Mouse (Mus musculus): ENCODE data around the gene Hdgfl2. TPM values are rescaled to one million over a fixed set of nuclear protein-coding genes. Genes with fewer than 3 reads are reported as not detected.

Hdgfl2 gene
- total RNA-seq, 2 experiments from 2014 or later = 90.8 to 109 TPM

DNA sequence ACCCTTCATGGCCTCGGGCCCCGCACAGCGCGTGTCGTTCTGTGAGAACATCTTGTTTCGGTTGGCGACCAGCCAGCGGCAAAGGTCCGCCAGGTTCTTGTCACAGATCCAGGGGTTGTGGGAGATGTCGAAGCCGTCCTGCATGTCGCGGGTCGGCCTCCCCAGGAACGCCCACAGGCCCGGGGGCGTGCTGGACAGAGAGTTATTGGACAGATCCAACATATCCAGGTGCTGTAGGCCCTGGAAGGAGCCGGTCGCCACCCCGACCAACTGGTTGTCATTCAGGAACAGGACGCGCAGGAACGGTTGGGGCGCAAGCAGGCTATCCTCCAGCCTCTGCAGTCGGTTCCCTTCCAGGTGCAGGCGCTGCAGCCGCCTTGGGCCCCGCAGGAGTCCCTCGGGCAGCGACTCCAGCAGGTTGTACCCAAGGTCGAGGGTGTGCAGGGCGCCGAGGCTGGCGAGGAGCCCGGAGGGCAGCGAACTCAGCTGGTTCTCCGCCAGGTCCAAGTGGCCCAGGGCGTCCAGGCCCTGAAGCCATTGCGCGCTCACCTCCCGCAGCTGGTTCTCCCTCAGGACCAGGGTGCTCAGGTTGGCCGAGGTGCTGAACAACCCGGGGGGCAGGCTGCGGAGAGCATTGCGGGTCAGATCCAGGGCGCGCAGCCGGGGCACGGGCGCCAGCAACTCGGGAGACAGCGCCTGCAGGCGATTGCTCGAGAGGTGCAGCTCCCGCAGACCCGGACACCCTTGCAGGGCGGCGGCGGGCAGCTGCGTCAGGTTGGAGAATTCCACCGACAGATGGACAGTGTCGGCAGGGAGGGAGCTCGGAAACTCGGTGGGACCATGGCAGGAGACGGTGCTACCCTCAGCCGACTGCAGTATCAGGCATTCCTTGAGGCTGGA is 40.8 kb downstream of the Hdgfl2 start:
- intact Hi-C loops (cut with DNase I) = no loop called here
- DNase-seq (ENCODE audit: low spot score in 2 of 2) = no peak

DNA sequence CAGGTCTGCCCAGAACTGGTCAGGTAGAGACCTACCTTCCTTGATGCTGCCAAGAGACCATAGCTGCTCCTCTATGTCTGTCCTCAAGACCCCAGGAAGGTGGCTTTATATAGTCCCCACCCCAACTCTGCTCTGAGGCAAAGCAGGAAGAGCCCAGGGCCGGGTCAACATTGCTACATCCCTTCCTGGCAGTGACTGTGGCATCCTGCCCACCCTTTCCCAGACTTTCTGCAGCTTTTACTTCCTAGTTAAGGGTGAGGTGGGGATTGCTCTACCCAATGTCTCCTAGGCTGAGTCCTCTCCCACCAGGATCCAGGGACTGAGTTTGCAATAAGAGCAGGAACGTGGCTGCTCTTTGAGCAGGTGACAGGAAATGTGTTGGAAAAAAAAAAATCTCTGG is 42.4 kb downstream of the Hdgfl2 start, which contains the start of gene Lrg1:
Lrg1 (minus strand) TSS at position 176 of the 400 bp plus-strand sequence.
- DNase-seq (ENCODE audit: low spot score in 2 of 2) = no peak
- intact Hi-C loops (cut with DNase I) = no loop called here

DNA sequence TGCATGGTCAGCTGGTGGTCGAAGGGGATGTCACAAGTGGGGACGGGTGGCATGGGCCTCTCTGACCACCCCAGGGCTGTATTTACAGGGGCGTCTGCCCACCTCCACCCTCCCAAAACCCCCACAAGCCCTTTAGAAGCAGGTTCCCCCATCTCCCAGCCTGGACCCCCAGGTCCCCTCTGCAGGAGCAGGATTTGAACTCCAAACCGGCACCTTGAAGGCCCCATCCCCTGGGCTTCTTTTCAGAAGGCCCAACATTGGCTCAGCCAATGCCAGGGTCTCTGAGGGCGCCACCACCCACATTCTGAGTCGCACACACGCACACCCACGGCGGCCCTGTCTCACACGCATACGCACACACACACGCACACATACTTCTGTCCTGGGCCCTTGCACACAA is 43.7 kb downstream of the Hdgfl2 start:
- no peak for DNase-seq (ENCODE audit: low spot score in 2 of 2)
- intact Hi-C loops (cut with DNase I) = no loop called here

DNA sequence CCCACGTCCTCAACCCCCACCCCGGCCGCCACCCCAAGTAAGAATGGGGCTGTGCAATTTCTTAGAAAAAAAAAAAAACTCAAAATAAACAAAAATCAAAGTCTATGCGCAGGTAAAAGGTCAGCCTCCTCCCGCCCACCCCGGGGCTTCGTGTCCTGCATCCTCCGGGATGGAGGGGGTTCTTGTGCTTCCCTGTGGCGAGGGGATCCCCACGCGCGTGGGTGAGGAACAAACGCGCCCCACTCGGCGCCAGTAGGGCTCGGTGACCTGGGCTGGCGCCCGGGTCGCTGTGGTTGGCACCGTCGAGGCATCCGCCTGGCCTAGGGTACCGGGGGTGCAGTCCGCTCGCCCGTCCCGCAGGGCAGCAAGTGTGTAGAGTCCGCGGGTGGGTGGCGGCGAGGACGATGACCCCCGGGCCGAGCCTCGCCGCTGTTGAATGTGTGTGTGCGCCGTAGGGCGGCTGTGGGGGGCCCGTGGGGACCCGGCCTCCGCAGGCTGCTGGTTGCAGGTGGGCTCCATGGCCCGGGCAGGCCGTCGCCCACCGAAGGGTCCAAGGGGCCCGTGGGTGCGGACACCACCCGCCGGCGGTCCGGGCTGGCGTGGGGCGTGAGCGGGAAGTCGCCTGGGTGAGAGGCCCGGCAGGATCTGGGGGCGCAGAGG is 44.4 kb downstream of the Hdgfl2 start:
- DNase-seq (ENCODE audit: low spot score in 2 of 2) = no peak
- intact Hi-C loops (cut with DNase I) = no loop called here

DNA sequence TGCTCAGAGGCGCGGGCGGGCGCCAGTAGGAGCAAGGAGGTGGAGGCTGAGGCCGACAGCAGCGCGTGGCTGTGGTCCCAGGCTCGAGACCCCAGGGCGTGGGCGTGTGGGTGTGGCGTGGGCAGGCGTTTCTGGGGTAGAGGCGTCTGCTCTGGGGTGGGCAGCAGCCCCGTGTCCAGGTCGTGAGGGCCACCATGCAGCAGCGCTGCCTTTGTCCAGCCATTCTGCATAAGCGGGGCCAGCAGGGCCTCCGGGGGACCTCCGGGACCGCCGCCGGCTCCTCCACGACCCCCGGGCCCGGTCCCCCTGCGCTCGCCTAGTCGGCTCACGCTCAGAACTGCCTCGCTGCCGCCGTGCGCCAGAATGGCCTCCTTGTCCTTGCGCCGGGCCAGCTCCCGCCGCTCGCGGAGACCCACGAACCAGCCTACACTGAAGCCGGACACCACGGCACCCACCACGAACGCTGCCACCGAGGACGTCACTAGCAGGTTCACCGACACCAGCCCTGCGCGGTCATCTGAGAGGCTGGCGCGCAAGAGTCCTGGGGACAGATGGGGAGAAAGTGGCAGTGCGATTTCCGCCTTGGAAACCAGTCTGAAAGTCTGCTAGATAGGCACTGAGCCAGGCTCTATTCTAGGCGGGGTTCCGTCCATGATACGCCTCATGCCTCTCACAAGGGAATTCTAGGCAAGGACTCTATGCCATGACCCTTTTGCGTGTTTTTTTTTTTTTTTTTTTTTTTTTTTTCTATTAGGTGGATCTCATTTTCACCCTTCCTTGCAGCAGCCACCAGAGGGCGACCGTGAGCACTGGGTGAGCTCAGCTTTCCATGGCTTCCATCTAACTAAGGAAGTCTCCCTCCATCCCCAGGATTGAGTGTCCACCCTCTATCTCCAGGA is 45.2 kb downstream of the Hdgfl2 start:
- intact Hi-C loops (cut with DNase I) = no loop called here
- no peak for DNase-seq (ENCODE audit: low spot score in 2 of 2)

DNA sequence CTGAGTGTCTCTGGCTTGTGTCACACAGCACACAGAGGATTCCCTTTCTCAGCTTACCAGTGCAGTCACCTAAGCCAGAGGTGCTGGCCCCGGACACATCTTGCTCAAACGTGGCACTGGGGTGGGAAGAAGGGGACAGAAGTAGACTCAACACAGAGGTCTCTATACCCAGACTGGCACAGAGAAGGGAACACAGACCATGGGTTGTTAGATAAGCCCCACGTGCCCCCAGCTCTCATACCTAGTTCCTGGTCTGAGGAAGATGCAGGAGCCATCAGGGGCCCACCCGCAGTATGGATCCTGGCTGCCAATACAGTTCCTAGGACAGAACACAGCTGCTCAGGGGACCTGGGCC is 45.8 kb downstream of the Hdgfl2 start:
- DNase-seq (ENCODE audit: low spot score in 2 of 2) = no peak
- intact Hi-C loops (cut with DNase I) = no loop called here

DNA sequence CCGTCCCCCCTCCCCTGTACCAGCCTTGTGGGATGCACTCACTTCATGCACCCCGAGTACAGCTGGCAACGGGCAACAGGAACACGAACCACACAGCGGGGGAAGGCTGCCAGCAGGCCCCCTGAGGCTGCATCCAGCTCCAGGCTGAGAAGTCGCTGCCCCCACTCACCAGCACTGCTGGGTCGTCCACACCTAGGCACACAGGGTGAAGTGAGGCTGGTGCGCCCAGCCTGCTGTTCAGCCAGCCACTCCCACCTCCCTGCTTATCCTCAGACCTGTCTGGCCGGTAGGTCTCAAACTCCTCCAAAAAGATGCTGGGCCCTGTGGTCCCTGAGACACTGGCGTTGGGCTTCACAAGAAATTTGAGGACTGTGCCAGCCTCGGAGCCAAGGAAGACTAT is 46.7 kb downstream of the Hdgfl2 start:
- intact Hi-C loops (cut with DNase I) = no loop called here
- DNase-seq (ENCODE audit: low spot score in 2 of 2) = no peak

DNA sequence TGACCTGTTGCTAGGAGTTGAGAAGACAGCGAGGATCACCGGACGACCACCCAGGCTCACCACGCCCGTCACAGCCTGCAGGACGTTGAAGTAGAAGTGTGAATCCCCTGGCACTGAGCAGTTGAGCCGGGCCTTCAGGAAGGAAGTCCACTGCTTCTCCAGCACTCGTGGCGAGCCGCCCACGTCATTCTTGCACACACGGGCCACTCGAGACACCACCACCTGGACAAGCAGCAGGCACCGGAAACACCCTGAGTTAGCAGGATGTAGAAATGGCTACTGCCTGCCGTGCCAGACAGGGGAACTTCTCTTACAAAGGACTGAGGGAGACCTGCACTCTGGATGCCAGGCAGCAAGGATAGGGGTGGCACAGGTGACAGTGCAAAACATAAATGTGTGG is 48.8 kb downstream of the Hdgfl2 start:
- no peak for DNase-seq (ENCODE audit: low spot score in 2 of 2)

DNA sequence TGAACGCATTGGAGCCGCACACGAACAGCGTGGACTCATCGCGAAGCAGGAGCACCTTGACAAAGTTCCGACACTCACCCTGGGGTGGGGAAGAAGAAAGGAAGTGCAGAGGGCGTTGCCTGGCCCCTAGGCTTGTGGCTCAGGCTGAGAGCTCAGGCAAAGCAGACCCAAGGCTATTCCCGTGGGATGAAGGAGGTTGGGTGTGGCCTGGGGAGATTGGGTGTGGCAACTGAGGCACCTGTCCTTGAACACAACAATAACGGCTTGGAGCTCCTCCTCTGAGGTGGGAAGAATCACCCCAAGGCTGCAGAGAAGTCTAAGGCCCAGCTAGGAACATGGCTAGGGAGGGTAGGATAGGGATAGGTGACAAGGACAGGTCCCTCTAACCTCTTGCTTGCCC is 51.7 kb downstream of the Hdgfl2 start:
- no peak for DNase-seq (ENCODE audit: low spot score in 2 of 2)
- intact Hi-C loops (cut with DNase I) = no loop called here

More for the DNA sequence above, 48.8 kb downstream of the Hdgfl2 start:
- intact Hi-C loops (cut with DNase I) = no loop called here

DNA sequence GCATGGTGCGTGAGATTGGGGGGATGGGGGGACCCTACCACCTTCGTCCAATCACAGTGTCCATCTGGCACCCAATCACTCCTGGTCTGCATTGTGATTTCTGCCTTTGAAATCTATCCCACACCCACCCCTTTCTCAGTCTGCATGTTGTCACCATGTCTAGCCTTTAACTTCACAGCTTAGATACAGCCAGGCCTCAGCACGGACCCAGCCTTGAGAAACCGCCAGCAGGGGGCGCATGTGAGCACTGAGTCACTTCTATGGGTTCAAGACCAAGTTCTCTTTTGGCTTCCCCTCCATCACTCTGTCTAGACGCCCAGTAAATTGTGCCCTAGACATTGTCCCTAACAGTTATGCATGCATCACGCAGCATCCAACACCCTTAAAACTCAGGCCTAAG is 52.4 kb downstream of the Hdgfl2 start:
- intact Hi-C loops (cut with DNase I) = loop anchor here (2.0 kb wide), 1 partner anchor 27 kb away; no protein-coding TSS in a partner anchor
- no peak for DNase-seq (ENCODE audit: low spot score in 2 of 2)

DNA sequence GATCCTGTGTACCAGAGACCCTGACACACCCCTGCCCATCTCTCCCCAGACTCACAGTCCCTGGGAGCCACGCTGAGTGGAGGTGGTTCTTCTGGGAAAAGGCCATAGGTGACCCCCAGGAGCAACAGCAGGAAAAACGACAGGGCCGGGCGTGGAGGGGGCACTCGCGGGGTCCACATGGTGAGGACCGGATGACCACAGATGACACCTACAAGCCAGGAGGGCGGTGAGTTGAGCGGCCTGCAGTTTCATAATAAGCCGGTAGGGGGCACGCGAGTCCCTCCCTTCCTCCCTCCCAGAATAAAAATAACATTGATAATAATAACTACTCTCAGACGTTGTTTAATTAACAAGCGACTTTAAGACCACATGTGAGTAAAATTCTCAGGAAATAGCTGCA is 53.2 kb downstream of the Hdgfl2 start:
- intact Hi-C loops (cut with DNase I) = loop anchor here (2.0 kb wide), 1 partner anchor 26 kb away; no protein-coding TSS in a partner anchor
- DNase-seq (ENCODE audit: low spot score in 2 of 2) = no peak

DNA sequence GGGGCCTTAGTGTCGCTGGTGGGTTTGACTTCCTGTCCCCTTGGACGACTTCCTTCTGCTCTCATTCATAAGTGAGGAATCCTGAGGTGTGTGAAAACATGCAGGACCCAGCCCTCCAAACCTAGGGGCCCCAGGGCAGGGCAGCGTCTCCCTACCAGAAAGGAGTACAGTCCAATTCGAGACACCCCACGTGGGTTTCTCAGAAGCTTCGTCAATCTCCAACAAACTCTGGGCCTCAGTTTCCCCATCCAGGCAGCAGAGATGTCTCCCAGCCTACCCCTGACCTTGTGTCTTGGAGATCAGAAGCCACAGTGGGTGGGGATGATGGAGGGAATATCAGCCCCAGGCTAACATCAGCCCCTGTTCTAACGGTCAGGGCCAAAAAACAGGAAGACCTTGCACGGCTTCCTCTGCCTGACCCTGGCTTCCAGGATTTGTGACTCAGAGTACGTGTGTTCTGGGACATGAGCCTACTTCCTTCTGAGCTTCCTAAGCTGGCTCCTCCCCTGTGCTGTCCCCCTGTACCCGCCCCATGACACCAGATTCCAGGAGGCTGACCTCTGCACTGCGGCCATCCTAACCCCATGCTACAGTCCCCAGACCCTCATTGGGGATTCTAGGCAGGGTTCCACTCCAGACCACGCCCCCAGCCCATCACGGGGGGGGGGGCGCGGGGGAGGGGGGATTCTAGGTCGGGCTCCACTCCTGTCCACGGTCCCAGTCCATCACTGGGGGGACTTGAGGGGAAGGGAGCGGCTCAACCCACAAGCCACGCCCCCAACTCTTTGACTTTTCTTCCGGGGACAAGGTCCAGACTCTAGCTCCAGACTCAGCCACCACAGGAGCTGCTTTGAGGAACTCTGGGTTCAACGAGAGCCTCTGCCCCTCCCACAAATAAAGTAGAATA is 54.3 kb downstream of the Hdgfl2 start:
- intact Hi-C loops (cut with DNase I) = loop anchor here (2.0 kb wide), 2 partner anchors 25 to 121 kb away; no protein-coding TSS in a partner anchor
- DNase-seq (ENCODE audit: low spot score in 2 of 2) = no peak

DNA sequence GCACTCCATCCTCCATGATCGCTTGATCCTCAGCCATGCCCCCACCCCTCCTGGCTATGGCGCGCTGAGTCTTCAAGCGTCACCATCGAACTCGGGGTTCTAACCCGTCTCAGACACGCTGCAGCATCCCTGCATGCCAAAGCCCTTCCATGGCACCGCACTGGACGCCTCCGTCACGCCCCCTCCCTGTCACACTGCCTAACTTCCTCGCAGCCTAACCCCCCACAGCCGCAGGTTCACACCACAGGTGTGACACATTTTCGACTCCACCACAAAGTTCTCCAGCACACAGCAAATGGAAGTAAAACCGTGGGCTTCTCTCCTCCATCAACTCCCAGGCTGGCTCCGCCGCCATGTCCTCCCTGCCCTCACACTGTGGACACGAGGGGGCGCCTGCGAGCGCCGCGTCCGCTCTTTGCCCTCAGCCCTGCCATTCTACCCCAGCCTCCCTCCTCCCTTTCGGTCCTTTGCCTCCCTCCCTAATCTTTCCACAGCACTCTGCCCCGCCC is 55.1 kb downstream of the Hdgfl2 start:
- intact Hi-C loops (cut with DNase I) = loop anchor here (2.0 kb wide), 1 partner anchor 120 kb away; no protein-coding TSS in a partner anchor
- no peak for DNase-seq (ENCODE audit: low spot score in 2 of 2)

DNA sequence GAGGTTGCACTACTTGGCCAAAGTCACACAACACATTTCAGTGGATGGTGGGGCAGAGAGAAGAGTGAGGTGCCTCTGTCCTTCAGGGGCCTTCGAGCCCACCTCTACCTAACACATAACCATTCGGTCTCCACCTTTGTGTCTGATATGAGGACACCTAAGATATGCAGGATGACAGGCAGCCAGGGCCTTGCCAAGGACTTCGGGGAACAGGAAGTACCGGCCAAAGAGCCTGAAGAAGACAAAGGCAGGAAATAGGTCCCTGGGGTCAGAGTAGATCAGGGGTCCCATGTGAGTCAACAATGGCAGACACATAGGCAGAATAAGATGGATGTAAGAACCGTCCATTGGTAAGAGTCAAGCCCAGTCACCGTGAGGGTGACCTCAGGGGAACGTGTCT is 57.1 kb downstream of the Hdgfl2 start:
- DNase-seq (ENCODE audit: low spot score in 2 of 2) = no peak
- intact Hi-C loops (cut with DNase I) = no loop called here

DNA sequence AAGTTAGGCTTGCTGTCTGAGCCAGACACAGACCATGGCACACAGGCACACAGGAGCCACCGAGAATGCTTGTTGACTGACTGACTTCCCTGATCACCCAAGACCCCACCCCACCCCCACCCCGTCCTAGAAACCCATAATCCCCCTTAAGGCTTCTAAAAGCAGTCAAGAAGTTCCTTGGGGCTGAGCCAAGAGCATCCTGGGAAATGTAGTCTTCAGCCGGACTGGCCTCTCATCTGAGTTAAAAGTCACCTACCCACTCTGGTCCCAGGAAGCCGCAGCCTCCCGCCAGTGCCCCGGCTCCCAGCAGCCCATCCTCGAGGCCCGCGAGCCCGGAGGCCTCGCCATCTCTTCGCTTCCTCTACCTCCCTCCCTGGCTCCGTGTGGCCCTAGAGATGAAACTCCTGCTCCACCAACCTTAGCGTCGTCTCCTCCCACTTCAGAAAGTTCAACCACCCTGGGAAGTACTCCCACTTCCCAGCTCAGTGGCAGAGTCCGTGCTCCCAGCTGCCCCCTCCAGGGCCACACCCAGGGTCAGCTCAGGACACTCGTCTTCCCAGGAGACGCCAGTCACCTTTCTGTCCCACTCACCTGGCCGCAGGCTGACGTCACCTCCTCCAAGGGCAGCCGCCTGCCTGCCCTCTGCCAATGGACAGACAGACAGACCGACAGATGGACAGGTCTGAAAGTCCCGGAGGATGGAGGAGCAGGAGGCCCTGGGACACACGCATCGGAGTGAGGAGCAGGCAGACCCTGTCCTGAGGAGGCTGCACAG is 58.6 kb downstream of the Hdgfl2 start:
- no peak for DNase-seq (ENCODE audit: low spot score in 2 of 2)
- intact Hi-C loops (cut with DNase I) = no loop called here

DNA sequence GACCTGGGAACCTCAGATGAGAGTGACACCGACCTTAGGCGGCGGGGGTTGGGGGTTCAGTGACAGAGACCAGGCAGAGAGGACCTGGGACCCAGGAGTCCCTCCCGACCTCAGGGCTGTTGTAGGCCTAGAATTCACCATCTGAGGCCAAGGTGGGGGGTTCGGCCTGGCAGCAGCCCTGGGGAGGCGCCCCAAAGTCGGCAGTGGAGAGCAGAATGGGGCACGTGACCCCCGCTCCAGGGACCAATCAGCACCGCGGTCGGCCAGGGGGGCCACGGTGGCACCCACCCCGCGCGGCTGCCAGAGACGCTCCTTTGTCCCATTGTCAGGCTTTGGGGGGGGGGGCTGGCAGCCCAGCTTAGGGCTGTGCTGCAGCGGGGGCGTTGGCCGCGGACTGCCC is 59.9 kb downstream of the Hdgfl2 start:
- intact Hi-C loops (cut with DNase I) = no loop called here
- no peak for DNase-seq (ENCODE audit: low spot score in 2 of 2)

DNA sequence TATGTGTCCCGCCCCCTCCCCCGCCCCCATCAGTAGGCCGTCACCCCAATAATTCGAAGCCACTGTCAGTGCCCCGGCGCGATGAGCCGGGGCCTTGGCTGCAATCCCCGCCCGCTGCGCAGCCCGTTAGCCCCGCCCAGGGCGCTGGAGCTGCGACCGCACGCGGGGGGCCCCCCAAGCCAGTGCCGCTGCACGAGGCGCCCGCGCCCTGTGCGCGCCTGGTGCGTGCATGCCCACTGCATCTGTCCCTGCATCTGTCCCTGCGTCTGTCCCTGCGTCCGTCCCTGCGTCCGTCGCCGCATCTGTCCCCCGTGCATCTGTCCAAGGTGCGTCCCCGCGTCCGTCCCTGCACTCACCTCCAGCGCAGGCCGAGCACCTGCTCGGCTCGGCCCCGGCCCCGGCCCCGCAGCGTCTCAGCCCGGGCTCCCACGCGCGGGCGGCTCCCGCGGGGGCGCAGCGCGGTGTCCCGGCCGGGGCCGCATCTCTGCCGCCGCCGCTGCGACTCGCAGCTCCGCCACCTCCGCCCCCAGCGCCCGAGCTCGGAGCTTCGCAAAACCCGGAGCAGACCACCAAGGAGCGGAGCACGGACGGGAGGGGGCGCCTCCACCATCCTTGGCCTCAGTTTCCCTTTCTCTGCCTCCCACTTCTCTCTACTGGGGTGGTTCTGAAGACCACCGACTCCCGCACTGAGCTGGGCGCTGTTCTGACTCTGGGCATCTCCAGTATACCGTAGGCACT is 60.6 kb downstream of the Hdgfl2 start, which contains the start of gene Sema6b:
Sema6b (minus strand) TSS at position 486 of the 738 bp plus-strand sequence.
- peak; percentile 79 to 86 for DNase-seq (ENCODE audit: low spot score in 2 of 2)
- intact Hi-C loops (cut with DNase I) = loop anchor here (2.0 kb wide), 1 partner anchor 23 kb away; the partner anchor contains the start of gene Tnfaip8l1
